Mouse (Mus musculus) cortical plate, adult 2 months (tissue): ENCODE data around the gene Chpf. TPM values are rescaled to one million over a fixed set of nuclear protein-coding genes. Genes with fewer than 3 reads are reported as not detected.

Source experiments
- H3K27ac ChIP-seq: fragments of 200-500 bp; 2 replicates; pipeline ENCODE4 v1.5.1; 2012; ENCODE audit warnings: low read length, control low read depth, inconsistent platforms; ENCODE audit not compliant: insufficient read depth
- H3K4me1 ChIP-seq: fragments of 200-500 bp; 2 replicates; pipeline ENCODE4 v1.6.1; 2011; ENCODE audit warnings: low read length; ENCODE audit not compliant: control insufficient read depth, insufficient read depth
- H3K4me3 ChIP-seq: fragments of 200-500 bp; 2 replicates; pipeline ENCODE4 v1.5.1; 2011; ENCODE audit warnings: mild to moderate bottlenecking, low read length, control low read depth; ENCODE audit not compliant: insufficient read depth
- CTCF ChIP-seq: fragments of 200-500 bp; IDR thresholded peaks from 2 replicates; pipeline ENCODE4 v1.5.1; 2011; ENCODE audit warnings: mild to moderate bottlenecking, control low read depth, low read length; ENCODE audit not compliant: insufficient read depth; ENCODE audit errors: extremely low read depth
- POLR2A ChIP-seq: fragments of 200-500 bp; IDR thresholded peaks from 2 replicates; pipeline ENCODE4 v1.6.1; 2011; ENCODE audit warnings: mild to moderate bottlenecking, low read length, control low read depth; ENCODE audit not compliant: insufficient read depth; ENCODE audit errors: extremely low read depth
- polyA plus RNA-seq: library from polyadenylated mRNA; depleted of rRNA; stranded (reverse); fragments of >200 nt; gene quantifications from 2 replicates; pipeline ENCODE4 v1.2.3, GENCODE M21; 2012

The Chpf gene
- polyA plus RNA-seq, 1 experiment = 78.0 TPM

GRCm38 (mm10) chr1:75458789-75459684, 20.1 kb downstream of the Chpf start:
- H3K4me1 ChIP-seq = no peaks in the 10 kb centered on the region
- no peak for TF ChIP-seq POLR2A
- no peak for TF ChIP-seq CTCF
- peak overlapping the region; percentile 14; the same call in 1 of the 2 replicates for H3K4me3 ChIP-seq
- no peak overlapping the region for H3K27ac ChIP-seq

- no peak overlapping the region for H3K27ac ChIP-seq
- peak overlapping the region; percentile 14; the same call in 1 of the 2 replicates for H3K4me3 ChIP-seq
- TF ChIP-seq POLR2A (no peak), CTCF (no peak)
- H3K4me1 ChIP-seq = no peaks in the 10 kb centered on the region
These were observed 20.9 kb downstream of the Chpf start for GRCm38 (mm10) chr1:75458025-75458788.

GRCm38 (mm10) chr1:75457710-75458024, 21.4 kb downstream of the Chpf start:
- H3K4me3 ChIP-seq = no peak overlapping the region
- no peak overlapping the region for H3K27ac ChIP-seq
- no peaks in the 10 kb centered on the region for H3K4me1 ChIP-seq
- no peak for TF ChIP-seq CTCF

- no peak overlapping the region for H3K27ac ChIP-seq
- TF ChIP-seq POLR2A (no peak), CTCF (peak; percentile 40; the same call in 1 of the 2 replicates)
- H3K4me1 ChIP-seq = no peaks in the 10 kb centered on the region
- H3K4me3 ChIP-seq = no peak overlapping the region
These were observed 22.2 kb downstream of the Chpf start for GRCm38 (mm10) chr1:75456746-75457564.

- no peak for TF ChIP-seq CTCF
- no peak for TF ChIP-seq POLR2A
- no peaks in the 10 kb centered on the region for H3K4me1 ChIP-seq
- no peak overlapping the region for H3K4me3 ChIP-seq
- no peak overlapping the region for H3K27ac ChIP-seq
These were observed 23.2 kb downstream of the Chpf start for GRCm38 (mm10) chr1:75455948-75456347.

- H3K27ac ChIP-seq = no peak overlapping the region
- H3K4me3 ChIP-seq = no peak overlapping the region
- TF ChIP-seq POLR2A (no peak), CTCF (no peak)
- no peaks in the 10 kb centered on the region for H3K4me1 ChIP-seq
These were observed 23.7 kb downstream of the Chpf start for GRCm38 (mm10) chr1:75455433-75455832.

- H3K4me3 ChIP-seq = peak overlapping the region; percentile 22; the same call in 1 of the 2 replicates
- no peak for TF ChIP-seq CTCF
- no peak for TF ChIP-seq POLR2A
- H3K27ac ChIP-seq = no peak overlapping the region
- no peaks in the 10 kb centered on the region for H3K4me1 ChIP-seq
These were observed 27.2 kb downstream of the Chpf start for GRCm38 (mm10) chr1:75451900-75452299.

- TF ChIP-seq CTCF (no peak), POLR2A (0 out of 2 replicates have a peak, but pooled peaks have one; percentile 22)
- Histone ChIP-seq H3K4me3 (peak within 1 kb of the TSS; percentile 22), H3K4me1 (no peaks in the 10 kb centered on the region), H3K27ac (no peak within 1 kb of the TSS)
These were observed 28.6 kb downstream of the Chpf start, which contains the start of gene Asic4 for GRCm38 (mm10) chr1:75450314-75451005. Gene Asic4 (plus strand): TSS chr1:75450436.

GRCm38 (mm10) chr1:75449377-75450135, 29.6 kb downstream of the Chpf start:
- Histone ChIP-seq H3K27ac (no peak overlapping the region), H3K4me3 (peak overlapping the region; percentile 22), H3K4me1 (0 out of 2 replicates have a peak, but pooled peaks cover under 1% of the 10 kb centered on the region)
- no peak for TF ChIP-seq CTCF
